Mouse (Mus musculus) hindbrain, embryonic 12.5 days (tissue): Measurements from ENCODE around the gene Usp4. TPM values are rescaled to one million over a fixed set of nuclear protein-coding genes. Genes with fewer than 3 reads are reported as not detected.
"Not testable (repeated sequence)": the region's sequence is repeated elsewhere in the genome, so short reads cannot be mapped to it uniquely, and the experiment has no call there.

Source experiments
- ATAC-seq: fragments of 200-750 bp; cut with Nextera tagmentation; 2 replicates; pipeline ENCODE4 v1.8.0; 2017; ENCODE audit warnings: moderate TSS enrichment; ENCODE audit not compliant: low FRiP score
- H3K27ac ChIP-seq: fragments of 300-500 bp; sonication (generic); 2 replicates; pipeline ENCODE4 v1.5.1; 2016; ENCODE audit warnings: mild to moderate bottlenecking
- H3K27me3 ChIP-seq: fragments of 300-500 bp; sonication (generic); 2 replicates; pipeline ENCODE4 v1.6.1; 2016; ENCODE audit warnings: mild to moderate bottlenecking
- H3K36me3 ChIP-seq: fragments of 300-500 bp; sonication (generic); 2 replicates; pipeline ENCODE4 v1.6.1; 2016; ENCODE audit warnings: mild to moderate bottlenecking
- H3K4me1 ChIP-seq: fragments of 300-500 bp; sonication (generic); 2 replicates; pipeline ENCODE4 v1.6.1; 2016
- H3K4me2 ChIP-seq: fragments of 300-500 bp; sonication (generic); replicated peaks from 2 replicates; pipeline ENCODE4 v1.6.1; 2016; ENCODE audit warnings: mild to moderate bottlenecking
- H3K4me3 ChIP-seq: fragments of 300-500 bp; sonication (generic); 2 replicates; pipeline ENCODE4 v1.5.1; 2016; ENCODE audit warnings: mild to moderate bottlenecking
- H3K9ac ChIP-seq: fragments of 300-500 bp; sonication (generic); 2 replicates; pipeline ENCODE4 v1.6.1; 2016; ENCODE audit warnings: mild to moderate bottlenecking, moderate library complexity
- H3K9me3 ChIP-seq: fragments of 300-500 bp; sonication (generic); replicated peaks from 2 replicates; pipeline ENCODE4 v1.6.1; 2016; ENCODE audit warnings: mild to moderate bottlenecking
- WGBS: fragments of 180-500 bp; shearing (Covaris S2); methylation state at CpG from one replicate; pipeline ENCODE4 v1.1.7; 2016; 5-methylcytosine and 5-hydroxymethylcytosine counted together
- polyA plus RNA-seq: library from polyadenylated mRNA; unstranded; fragments of >200 nt; fragmentation: Nextera tagmentation; extraction: Ambion mirVana; gene quantifications from 2 replicates; pipeline ENCODE4 v1.2.1, GENCODE M21; 2016

Gene Usp4
- 133 and 137 TPM in 2 replicates for polyA plus RNA-seq

DNA sequence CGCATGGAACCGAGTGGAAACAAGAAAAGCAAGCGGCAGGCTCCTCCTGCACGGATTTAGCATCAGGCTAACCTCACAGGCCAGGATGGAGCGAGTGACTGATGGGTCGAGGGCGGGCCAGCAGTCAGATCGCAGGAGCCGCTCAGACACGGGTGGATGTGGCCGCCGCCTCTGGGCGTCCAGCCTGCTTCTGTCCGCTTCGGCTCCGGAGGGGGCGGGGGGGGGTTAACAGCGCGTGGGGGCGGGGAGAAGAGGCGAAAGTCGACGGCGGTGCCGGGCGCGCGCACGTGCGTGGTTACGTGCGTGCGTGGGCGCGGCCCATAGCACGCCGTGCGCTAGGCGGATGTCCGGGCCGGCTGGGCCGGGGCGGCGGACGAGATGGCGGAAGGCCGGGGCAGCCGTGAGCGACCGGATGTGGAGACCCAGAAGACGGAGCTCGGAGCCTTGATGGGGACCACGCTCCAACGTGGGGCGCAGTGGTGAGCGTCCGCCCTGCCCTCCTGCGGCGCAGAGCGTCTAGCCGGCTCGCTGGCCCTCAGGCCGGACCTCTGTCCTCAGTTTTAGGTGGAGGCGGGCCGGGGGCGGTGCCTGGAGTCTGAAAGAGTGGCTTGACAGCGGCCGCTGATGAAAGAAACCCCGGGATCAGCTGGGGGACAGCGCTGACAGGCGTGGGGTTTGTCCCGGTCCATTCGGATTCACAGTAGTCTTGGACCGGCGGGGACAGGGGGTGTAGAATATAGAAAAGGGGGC, at the start of gene Usp4:
Usp4 (plus strand) TSS at position 314 of the 750 bp plus-strand sequence.
- peak within 1 kb of the TSS; percentile 80 for H3K9ac ChIP-seq
- ATAC-seq: peak; percentile 96
- H3K9me3 ChIP-seq: no peaks in the 10 kb centered on the region
- H3K27me3 ChIP-seq: no peaks in the 10 kb centered on the region
- H3K4me3 ChIP-seq: peak within 1 kb of the TSS; percentile 91
- peak within 1 kb of the TSS; percentile 87 for H3K4me2 ChIP-seq
- H3K4me1 ChIP-seq: peaks cover 16% of the 10 kb centered on the region
- under 1% methylated on average over 68 of the region's 75 CpGs for WGBS
- H3K36me3 ChIP-seq: peaks cover 23% of the 10 kb centered on the region
- peak within 1 kb of the TSS; percentile 96 for H3K27ac ChIP-seq

DNA sequence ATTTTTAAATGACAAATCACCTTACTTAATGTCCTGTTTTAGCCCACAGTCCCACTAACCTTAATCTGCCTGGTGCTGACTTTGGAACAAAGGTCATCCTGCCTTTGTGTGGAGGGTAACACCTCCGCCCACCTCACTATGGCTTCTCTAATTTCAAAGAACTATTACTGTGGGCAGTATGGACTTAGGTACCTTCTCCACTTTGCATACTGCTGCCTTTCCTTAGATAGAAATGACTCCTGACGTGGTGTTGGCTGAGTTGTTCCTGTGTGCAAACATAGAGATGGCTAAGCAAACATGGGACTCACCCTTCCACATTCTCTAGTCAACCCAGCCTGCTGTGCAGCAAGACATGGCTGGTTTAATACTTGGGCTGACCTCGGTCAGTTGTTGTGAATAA, 45.8 kb upstream of the Usp4 start:
- H3K36me3 ChIP-seq: peaks cover 41% of the 10 kb centered on the region
- no peak for ATAC-seq

DNA sequence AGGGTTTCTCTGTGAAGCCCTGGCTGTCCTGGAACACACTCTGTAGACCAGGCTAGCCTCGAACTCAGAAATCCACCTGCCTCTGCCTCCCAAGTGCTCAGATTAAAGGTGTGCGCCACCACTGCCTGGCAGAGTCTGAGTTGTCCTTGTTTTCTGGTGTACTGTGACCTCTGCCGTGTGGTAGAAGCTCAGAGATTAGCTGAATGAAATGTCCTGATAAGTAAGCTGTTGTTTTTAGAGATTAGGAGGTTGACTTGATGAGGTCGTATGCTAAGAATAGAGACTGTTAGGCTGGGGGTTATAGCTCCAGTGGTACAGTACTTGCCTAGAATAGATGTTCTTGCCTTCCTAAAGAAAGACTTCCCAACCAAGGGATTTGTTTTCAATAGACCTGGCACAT, 42.9 kb upstream of the Usp4 start:
- H3K9me3 ChIP-seq: no peaks in the 10 kb centered on the region
- peak overlapping the region; percentile 86 for H3K9ac ChIP-seq
- H3K27me3 ChIP-seq: no peaks in the 10 kb centered on the region
- H3K36me3 ChIP-seq: peaks cover 35% of the 10 kb centered on the region
- WGBS: 90% methylated on average over 4 of the region's 4 CpGs
- H3K27ac ChIP-seq: peak overlapping the region; percentile 99; the same call in 1 of the 2 replicates
- H3K4me2 ChIP-seq: peak overlapping the region; percentile 84
- peaks cover 31% of the 10 kb centered on the region for H3K4me1 ChIP-seq
- ATAC-seq: no peak
- H3K4me3 ChIP-seq: peak overlapping the region; percentile 93

More for the DNA sequence above, 45.8 kb upstream of the Usp4 start:
- H3K27me3 ChIP-seq: no peaks in the 10 kb centered on the region
- H3K4me3 ChIP-seq: no peak overlapping the region
- peaks cover 16% of the 10 kb centered on the region for H3K4me1 ChIP-seq
- H3K27ac ChIP-seq: no peak overlapping the region
- H3K9me3 ChIP-seq: no peaks in the 10 kb centered on the region
- H3K9ac ChIP-seq: no peak overlapping the region
- 90% methylated on average over 3 of the region's 3 CpGs for WGBS
- no peak overlapping the region for H3K4me2 ChIP-seq

DNA sequence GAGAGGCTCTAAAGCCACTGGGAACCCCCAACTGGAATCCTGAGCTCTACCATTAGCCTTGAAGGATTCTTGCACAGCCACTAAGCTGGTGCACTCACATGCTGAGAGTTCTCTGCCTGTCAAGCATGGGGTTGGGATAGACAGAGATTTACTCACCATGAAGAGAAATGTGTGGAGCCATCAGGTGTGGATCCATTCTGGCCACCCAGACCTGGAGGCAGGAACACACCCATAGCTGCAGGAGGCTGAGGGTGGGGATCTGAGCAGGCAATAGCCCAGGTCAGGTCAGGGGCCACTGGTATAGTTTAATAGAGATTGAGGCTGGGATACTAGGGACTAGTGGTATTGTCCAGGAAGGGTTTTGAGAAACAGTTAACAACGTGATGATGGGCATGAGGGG, 42.5 kb upstream of the Usp4 start:
- ATAC-seq: peak; percentile 8
- 11% methylated on average over 1 of the region's 1 CpGs for WGBS
- H3K9ac ChIP-seq: peak overlapping the region; percentile 86

DNA sequence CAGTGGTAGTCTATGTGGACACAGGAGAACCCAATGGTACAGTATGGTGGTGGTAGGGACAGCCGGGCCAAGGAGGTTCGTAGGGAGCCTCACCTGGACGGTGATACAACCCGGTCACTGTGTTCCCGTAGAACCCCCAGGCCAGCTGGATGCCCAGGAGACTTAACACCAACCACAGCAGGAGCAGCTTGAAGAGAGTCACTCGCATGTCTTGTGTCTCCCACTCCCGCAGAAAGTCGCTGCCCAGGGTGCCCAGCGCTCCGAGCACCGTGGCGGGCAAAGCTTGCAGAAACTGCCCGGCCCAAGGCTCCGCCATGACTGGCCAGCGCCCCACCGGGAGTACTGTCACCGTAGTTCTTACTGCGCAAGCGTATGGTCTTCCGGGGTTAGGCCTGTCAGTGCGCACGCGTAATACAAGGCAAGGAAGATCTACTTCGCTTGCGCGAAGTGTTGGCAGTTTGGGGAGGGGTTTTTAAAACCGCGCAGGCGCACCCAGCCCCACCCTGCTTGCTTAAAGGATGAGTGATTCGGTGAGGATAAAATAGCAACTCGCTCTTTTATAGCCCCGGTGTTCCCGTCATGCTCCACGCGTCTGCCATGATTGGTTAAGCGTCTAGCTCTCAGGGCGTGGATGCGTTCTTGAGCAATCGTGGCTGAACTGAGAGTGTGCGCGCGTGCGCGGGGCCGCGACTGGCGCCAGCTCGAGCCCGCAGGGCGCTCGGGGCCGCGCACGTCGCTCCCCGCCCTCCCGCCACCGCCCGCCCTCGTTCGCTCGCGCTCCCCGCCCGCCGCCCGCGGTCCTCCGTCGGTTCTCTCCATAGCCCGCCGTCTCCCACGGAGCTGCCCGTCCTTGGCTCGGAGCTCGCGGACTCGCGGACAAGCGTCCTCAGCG, 41.8 kb upstream of the Usp4 start, which contains the start of the genes Rhoa and Tcta:
Rhoa (plus strand) TSS at position 501 of the 892 bp plus-strand sequence.
Tcta (minus strand) TSS at position 532 of the 892 bp plus-strand sequence.
- peaks cover 31% of the 10 kb centered on the region for H3K4me1 ChIP-seq
- no peaks in the 10 kb centered on the region for H3K9me3 ChIP-seq
- ATAC-seq: peak; percentile 98
- peak within 1 kb of the TSS; percentile 99 for H3K27ac ChIP-seq
- peak within 1 kb of the TSS; percentile 93 for H3K4me3 ChIP-seq
- peaks cover 28% of the 10 kb centered on the region for H3K36me3 ChIP-seq
- peak within 1 kb of the TSS; percentile 84 for H3K4me2 ChIP-seq
- under 1% methylated on average over 81 of the region's 81 CpGs for WGBS
- peak within 1 kb of the TSS; percentile 94 for H3K9ac ChIP-seq
- H3K27me3 ChIP-seq: no peaks in the 10 kb centered on the region

More for the DNA sequence above, 42.5 kb upstream of the Usp4 start:
- H3K27ac ChIP-seq: peak overlapping the region; percentile 99
- H3K9me3 ChIP-seq: no peaks in the 10 kb centered on the region
- H3K4me2 ChIP-seq: peak overlapping the region; percentile 84
- H3K4me3 ChIP-seq: peak overlapping the region; percentile 93
- H3K36me3 ChIP-seq: peaks cover 34% of the 10 kb centered on the region
- no peaks in the 10 kb centered on the region for H3K27me3 ChIP-seq
- H3K4me1 ChIP-seq: peaks cover 31% of the 10 kb centered on the region

DNA sequence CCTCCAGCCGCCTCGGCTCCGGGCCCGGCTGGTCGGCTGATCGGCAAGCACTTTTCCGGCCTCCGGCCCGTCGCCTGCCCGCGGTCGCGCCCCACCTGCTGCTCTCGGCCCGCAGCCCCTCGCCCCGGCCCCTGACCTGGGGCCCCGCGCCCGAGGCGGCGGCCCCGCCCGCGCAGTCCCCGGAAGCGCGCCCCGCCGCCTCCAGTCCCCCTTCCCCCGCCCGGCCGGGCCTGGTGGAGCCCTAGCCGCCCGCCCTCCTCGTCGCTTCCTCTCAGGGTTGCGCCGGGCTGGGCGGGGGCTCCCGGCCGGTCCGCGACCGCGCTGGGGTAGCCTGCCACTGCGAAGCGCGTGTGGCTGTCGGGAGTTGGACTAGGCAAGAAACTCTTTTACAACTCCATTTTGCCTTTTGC, 41.1 kb upstream of the Usp4 start:
- H3K27me3 ChIP-seq: no peaks in the 10 kb centered on the region
- peak overlapping the region; percentile 99 for H3K27ac ChIP-seq
- ATAC-seq: peak; percentile 78
- no peaks in the 10 kb centered on the region for H3K9me3 ChIP-seq
- H3K36me3 ChIP-seq: peaks cover 25% of the 10 kb centered on the region
- 1% methylated on average over 48 of the region's 51 CpGs for WGBS
- peak overlapping the region; percentile 94 for H3K9ac ChIP-seq
- H3K4me3 ChIP-seq: peak overlapping the region; percentile 93
- peaks cover 33% of the 10 kb centered on the region for H3K4me1 ChIP-seq
- H3K4me2 ChIP-seq: peak overlapping the region; percentile 84

DNA sequence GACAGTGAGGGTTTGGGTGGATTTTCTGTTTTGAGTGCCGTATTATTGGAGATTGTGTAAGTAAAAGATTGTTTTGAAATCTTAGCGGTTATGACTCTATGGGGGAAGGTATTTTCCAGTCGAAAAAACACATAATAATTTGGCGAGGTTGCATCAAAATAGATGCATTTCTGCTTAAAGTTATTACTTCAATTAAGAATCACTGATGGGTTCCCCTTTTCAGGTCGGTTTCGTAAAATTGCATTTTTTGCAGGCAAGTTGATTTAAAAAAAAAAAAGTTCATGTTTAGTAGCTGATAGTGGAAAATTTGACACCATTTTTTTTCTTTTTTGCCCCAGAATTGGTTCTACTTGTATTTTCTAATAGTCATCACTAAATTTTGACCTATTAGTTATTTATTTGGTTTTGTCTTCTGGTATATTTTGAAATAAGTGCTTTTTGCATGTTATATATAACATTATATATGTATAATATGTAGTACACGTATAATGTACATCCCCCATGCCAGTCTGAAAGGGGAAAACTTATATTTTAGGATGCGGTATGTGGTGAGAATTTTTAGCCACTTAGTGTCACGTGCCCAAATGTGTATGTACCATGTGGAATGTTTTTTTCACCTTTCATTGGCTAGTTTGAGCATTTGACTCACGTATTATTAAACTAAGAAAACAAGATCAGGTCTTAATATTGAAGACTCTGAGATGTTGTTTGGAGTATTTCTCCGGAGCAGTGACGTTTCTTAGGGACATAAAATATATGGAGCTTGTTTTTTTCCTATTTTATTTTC, 40.4 kb upstream of the Usp4 start:
- Histone ChIP-seq H3K9me3 (no peaks in the 10 kb centered on the region), H3K4me2 (peak overlapping the region; percentile 84), H3K27ac (peak overlapping the region; percentile 99), H3K36me3 (peaks cover 21% of the 10 kb centered on the region), H3K27me3 (no peaks in the 10 kb centered on the region), H3K9ac (peak overlapping the region; percentile 94), H3K4me1 (peaks cover 33% of the 10 kb centered on the region), H3K4me3 (peak overlapping the region; percentile 93)
- no peak for ATAC-seq
- WGBS: 25% methylated on average over 12 of the region's 12 CpGs

DNA sequence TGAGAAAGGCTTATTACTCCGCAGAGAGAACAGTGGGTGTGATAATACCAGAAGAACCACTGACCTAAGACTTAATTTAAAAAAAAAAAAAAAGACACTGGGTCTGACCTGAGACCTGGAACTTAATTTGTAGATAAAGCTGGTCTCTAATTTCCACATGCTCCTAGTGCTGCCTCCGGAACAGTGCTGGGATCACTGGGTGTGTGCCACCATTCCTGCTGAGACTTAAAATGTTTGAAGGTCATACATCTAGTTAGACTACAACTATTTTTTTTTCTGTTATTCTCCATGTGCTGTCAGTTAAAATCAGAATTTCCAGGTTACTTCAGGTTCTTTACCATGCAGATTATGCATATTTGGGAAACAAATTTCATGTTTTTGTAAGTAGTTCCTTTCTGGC, 39.5 kb upstream of the Usp4 start:
- Histone ChIP-seq H3K9me3 (no peaks in the 10 kb centered on the region), H3K27ac (no peak overlapping the region), H3K4me3 (peak overlapping the region; percentile 93), H3K4me2 (peak overlapping the region; percentile 84), H3K9ac (peak overlapping the region; percentile 41; the same call in 1 of the 2 replicates), H3K27me3 (no peaks in the 10 kb centered on the region), H3K36me3 (peaks cover 12% of the 10 kb centered on the region), H3K4me1 (peaks cover 33% of the 10 kb centered on the region)
- 64% methylated on average over 2 of the region's 2 CpGs for WGBS
- no peak for ATAC-seq

DNA sequence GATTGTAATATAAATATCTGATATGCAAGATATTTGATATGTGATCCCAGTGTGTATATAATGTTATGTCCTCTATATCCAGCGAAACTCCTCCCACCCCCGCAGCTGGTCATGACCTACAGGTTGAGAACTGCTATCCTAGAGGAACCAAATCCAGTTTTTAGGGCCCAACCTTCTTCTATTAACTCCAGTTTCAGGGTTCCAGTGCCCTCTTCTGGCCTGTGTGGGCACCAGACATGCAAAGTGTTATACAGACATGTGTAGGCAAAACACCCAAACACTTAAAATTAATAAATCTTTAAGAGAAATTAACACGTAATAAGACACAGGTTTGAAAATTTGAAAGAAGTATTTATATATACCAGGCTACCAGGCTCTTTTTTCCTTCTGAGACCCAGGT, 30.1 kb upstream of the Usp4 start:
- Histone ChIP-seq H3K9ac (no peak overlapping the region), H3K4me1 (no peaks in the 10 kb centered on the region), H3K4me3 (no peak overlapping the region), H3K36me3 (peaks cover 18% of the 10 kb centered on the region), H3K27ac (no peak overlapping the region), H3K4me2 (no peak overlapping the region), H3K9me3 (no peaks in the 10 kb centered on the region), H3K27me3 (no peaks in the 10 kb centered on the region)
- no peak for ATAC-seq
- WGBS: 95% methylated on average over 3 of the region's 3 CpGs

DNA sequence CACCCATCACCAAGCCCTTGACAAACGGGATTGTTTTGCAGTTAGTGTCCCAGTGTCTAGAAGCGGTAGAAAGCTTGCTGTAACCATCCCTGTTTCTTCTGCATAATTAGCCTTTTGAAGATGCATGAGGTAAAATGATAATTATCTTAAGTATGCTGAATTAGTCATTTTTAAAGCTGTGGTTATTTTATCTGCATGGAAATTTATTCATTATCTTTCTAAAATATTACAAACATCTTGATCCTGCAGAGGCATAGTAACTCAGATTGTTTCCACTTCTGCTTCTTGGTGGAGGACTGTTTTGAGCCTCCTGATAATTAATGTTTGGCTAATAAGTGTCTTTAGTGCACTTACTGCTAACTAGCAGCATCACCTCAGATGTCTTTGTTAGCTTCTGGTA, 29.2 kb upstream of the Usp4 start:
- WGBS: 93% methylated on average over 2 of the region's 2 CpGs
- Histone ChIP-seq H3K4me3 (no peak overlapping the region), H3K9me3 (no peaks in the 10 kb centered on the region), H3K27ac (no peak overlapping the region), H3K27me3 (no peaks in the 10 kb centered on the region), H3K36me3 (peaks cover 18% of the 10 kb centered on the region), H3K4me1 (no peaks in the 10 kb centered on the region), H3K4me2 (no peak overlapping the region), H3K9ac (no peak overlapping the region)
- no peak for ATAC-seq

DNA sequence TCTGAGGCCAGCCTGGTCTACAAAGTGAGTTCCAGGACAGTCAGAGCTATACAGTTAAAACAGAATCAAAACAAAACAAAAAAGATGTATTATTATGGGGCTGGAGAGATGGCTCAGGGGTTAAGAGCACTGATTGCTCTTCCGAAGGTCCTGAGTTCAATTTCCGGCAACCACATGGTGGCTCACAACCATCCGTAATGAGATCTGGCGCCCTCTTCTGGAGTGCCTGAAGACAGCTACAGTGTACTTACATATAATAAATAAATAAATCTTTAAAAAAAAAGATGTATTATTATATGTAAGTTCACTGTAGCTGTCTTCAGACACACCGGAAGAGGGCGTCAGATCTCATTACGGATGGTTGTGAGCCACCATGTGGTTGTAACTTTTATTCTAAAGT, 25.6 kb upstream of the Usp4 start:
- not testable (repeated sequence) for H3K9ac ChIP-seq, H3K4me3 ChIP-seq, H3K27ac ChIP-seq, H3K4me2 ChIP-seq, H3K9me3 ChIP-seq, ATAC-seq, H3K4me1 ChIP-seq, H3K27me3 ChIP-seq
- H3K36me3 ChIP-seq: peaks cover 18% of the 10 kb centered on the region
- 90% methylated on average over 7 of the region's 7 CpGs for WGBS
